Mouse (Mus musculus): ENCODE data around the gene Glra2.

GRCm38 (mm10) chrX:165191170-165191569 is 136.0 kb downstream of the Glra2 start:
- TF ChIP-seq CTCF (IDR thresholded peaks at IDR 0.05; ENCODE audit: control insufficient read depth, insufficient read depth, insufficient replicate concordance, low read depth, low read length), result no peak
- no peak for TF ChIP-seq POLR2A (IDR thresholded peaks at IDR 0.05; ENCODE audit: control insufficient read depth, low read depth, low read length)
